Mouse (Mus musculus): Measurements from ENCODE around the gene Gng8.
A peak's percentile ranks its signal among the peaks of the same experiment; 100 is the strongest.

The Gng8 gene

DNA sequence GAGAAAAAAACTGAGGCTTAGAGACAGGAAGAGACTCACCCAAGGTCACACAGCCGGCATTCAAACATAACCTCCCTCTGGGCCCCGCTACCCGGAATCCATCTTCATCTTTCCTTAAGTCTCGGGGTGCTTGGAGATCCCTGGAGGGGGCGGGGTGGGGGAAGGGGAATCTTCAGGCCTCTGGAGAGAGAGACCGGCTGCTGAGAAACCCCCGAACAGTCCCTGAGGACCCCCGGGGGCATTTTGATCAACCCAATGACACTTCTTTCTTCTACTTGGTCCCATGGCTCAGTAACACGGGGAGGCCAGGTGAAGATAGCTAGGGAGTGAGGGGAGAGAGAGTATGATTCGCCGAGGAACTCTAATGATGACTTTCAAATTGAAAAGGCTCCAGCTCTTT is 15.6 kb upstream of the Gng8 start:
- no peak for DNase-seq (ENCODE audit: low spot score in 2 of 2)

DNA sequence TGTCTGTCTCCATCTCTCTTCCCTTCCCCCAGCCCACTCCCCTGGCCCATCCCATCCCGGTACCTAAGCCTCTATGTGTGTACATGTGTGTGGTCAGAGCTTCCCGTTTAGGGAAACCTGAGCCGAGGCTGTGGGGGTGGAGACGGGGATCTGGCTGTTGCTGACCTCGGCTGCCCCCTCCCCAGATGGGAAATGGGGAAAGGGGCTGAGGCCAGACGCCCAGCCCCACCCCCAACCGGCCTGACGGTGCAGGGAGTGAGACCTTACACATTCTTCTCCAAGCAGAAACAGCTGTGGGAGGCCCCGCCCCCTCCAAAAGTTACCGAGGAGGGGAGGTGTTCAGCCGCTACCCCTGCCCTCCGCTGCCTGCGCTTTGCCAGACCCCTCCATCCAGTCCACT is 15.0 kb upstream of the Gng8 start:
- peak; percentile 61 to 62 for DNase-seq (ENCODE audit: low spot score in 2 of 2)

DNA sequence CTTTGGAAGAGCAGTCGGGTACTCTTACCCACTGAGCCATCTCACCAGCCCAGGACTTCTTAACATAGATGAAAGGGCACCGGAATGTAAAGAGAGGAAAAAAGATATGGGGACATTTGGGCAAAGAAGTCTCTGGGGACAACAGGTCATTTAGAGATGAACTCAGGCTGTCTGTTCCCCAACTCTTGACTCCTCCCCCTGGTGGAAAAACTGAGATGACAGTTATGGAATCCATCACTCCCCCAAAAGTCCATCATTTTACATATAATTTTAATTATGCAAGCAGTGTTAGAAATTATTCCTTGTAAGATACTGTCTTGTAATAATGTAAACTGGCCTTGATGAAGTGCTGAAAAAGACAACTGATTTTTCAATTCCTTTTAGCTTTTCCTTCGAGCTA is 13.9 kb upstream of the Gng8 start:
- DNase-seq (ENCODE audit: low spot score in 2 of 2): peak in 1 of 2 experiments; percentile 19

DNA sequence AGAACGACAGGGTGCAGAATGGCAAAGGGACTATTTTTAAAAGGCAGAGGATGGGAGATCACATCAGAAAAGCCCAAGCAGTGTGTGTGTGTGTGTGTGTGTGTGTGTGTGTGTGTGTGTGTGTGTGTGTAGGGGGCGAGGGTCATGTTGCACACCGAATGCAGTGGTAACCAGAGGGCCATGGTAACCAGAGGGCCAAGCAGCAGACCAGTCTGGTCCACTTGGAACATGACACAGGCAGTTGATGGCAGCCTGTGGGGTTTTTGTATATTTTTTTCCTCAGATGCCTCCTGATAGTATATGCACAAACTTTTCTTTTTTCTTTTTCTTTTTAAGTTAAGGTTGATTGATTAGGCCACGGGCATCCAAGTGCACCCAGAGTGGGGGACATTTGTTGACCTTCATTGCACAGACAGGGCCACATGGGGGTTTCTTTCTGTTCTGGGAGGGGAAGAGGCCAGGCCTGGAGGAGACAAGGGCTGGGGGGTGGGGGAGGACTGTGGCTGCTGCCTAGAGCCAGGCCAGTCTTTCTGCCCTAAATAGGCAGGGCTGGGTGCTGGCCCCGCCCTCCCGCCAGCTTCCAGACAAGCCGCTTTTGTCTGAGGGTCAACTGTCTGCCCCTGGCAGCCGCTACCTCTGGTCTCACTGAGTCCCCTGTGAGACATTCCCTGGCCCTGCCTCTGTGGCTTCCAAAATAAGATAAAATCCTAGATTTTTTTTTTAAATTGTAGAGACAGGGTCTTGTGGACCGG is 11.6 kb upstream of the Gng8 start:
- no peak for DNase-seq (ENCODE audit: low spot score in 2 of 2)

DNA sequence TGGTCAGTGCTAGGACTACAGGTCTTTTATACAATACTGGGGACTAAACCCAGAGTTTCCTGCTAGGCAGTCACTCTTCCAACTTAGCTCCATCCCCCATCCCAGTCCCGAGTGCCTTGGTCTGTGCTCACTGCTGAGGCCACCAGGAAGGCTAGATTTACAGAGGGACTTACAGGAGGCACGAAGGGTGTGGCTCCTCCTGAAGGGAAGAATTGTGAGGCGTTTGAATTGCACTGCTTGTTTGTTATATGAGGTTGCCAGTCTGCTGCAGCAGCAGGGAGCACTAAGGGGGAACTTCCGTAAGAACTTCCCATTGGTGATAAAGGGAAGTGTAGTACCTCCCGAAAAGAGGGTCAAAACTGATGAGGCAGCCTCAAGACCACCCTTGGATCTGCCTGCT is 11.0 kb upstream of the Gng8 start:
- no peak for DNase-seq (ENCODE audit: low spot score in 2 of 2)

DNA sequence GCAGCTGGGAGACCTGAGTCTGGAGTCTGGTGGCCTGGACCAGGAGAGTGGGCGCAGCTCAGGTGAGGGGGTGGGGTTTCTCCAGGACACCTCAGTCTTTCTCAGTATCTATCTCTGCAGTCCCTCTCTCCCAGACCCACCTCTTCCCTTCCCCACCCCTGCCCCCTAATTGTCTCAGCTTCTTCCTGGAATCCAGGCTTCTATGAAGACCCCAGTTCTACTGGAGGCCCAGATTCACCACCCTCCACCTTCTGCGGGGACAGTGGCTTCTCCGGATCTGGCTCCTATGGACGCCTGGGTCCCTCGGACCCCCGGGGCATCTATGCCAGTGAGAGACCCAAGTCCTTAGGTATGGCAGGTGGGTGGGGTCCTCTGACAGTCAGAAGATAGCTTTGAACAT is 8.4 kb upstream of the Gng8 start:
- DNase-seq (ENCODE audit: low spot score in 2 of 2): no peak

DNA sequence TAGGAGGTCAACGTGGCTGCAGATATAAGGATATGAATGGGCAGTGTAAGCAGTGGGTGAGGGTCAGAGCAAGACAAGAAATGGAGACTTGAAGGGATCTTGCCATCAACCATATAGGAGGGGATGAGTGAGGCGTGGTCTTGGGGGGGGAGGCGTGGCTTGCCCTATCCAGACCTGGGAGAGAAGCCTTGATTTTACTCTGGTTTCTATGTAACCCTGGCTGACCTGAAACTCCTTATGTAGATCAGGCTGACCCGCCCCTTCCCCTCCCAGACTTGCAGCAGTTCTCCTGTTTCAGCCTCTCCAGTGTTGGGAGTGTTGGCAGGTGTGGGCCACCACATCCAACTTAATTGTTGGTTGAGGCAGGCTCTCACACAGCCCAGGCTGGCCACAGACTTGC is 7.3 kb upstream of the Gng8 start:
- no peak for DNase-seq (ENCODE audit: low spot score in 2 of 2)

DNA sequence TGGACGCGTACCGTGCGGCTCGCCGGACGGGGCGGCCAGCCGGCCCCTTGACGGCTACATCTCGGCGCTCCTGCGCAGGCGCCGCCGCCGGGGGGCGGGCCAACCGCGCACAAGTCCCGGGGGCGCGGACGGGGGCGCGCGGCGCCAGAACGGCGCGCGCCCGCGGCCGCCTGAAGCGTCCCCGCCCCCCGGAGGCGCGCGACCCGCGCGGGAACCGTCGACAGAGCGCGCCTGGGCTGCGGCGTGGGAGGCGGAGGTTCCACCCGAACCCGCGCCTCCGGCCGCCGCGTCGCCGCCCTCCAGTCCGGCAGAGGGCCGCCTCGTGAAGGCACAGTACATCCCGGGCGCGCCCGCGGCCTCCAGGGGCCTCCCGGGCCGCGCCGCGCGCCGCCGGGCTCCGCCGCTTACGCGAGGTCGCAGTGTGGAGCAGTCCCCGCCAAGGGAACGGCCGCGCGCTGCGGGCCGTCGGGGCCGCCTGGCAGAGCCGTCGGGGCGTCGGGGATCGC is 6.3 kb upstream of the Gng8 start:
- DNase-seq (ENCODE audit: low spot score in 2 of 2): no peak

DNA sequence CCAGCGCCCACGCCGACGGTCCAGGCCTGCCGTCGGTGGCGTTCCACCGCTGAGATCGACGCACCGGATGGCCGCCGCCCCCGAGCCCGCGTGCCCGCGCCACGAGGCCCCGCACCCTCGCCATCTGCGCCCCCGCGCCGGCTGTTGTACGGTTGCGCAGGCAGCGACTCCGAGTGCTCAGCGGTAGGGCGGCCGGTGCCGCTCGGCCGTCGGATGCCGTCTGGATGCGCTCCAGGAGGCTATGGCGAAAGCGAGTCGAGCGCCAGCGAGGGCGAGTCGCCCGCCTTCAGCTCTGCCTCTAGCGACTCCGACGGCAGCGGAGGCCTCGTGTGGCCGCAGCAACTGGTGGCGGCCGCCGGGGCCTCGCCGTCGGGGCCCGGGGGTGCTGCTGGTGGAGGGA is 5.7 kb upstream of the Gng8 start:
- DNase-seq (ENCODE audit: low spot score in 2 of 2): no peak

DNA sequence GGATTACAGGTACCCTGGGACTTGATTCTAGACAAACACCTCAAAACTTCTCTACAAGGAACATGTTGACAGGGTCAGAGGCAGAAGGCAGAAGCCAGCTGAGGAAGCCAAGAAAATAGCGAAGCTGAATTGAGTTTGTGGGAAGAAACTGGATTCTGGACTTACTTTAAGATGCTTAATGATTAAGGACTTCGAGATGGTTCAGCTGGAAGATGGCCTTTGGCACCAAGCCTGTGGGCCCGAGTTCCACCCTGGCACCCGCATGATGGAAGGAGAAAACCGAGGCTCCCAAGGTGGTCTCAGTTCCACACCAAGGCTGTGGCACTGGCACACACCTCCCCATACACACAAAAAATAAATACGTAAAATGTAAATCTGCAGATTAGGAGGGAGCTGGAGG is 1.1 kb upstream of the Gng8 start:
- DNase-seq (ENCODE audit: low spot score in 2 of 2): no peak

DNA sequence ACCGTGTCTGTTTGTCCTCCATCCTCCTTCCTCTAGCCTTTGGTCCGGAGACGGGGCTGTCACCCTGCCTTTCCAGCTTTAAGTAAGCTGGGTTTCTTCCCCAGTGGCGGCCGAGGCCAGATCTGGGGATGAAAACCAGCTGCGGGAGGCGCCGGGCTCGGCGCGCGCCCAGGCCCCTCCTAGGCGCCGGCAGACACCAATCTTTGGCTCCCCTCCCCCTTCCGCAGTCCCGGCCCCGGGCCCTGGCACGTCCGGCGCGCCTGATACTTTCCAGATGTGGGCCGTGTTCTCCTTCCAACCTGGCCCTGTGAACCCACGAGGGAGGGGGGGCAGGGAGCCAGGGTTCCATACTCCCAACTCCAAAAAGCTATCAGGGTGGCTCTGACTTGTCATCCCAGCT is 642 bp upstream of the Gng8 start:
- no peak for DNase-seq (ENCODE audit: low spot score in 2 of 2)

DNA sequence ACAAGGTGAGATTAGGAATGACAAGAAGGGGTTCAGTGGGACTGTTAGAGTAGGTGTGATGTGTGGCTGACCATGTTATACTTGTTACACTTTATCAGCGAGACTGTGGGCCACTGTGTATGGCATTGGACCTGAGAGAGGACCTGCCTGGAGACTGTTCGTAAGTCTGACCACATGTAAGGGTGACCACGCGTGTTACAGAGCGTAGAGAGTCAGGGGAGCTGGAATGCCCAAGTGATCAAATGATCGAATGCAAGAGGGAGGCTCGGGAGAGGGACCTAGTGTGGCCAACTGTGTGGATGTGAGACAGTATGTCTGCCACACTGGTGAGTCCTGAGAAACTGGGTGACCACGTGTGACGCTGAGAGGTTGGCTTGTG is 755 bp downstream of the Gng8 start:
- DNase-seq (ENCODE audit: low spot score in 2 of 2): no peak

DNA sequence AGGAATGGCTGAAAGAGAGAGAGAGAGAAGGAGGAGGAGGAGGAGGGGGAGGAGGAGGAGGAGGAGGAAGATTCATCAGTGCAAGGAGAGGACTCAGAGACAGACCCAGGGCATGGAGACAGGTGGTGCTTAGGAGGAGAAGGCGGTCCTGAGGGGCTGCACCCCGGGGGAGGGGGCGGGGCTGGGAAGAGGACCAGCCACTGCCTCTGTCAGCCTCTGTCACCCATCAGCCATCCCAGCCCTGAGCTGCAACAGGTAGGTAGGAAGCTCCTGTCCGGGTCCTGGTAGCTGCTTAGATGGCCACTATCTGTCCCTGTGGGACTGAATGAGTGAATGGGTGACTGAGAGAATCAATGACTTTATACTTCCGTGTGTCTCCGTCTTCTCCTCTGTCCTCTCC is 2.0 kb downstream of the Gng8 start:
- no peak for DNase-seq (ENCODE audit: low spot score in 2 of 2)

DNA sequence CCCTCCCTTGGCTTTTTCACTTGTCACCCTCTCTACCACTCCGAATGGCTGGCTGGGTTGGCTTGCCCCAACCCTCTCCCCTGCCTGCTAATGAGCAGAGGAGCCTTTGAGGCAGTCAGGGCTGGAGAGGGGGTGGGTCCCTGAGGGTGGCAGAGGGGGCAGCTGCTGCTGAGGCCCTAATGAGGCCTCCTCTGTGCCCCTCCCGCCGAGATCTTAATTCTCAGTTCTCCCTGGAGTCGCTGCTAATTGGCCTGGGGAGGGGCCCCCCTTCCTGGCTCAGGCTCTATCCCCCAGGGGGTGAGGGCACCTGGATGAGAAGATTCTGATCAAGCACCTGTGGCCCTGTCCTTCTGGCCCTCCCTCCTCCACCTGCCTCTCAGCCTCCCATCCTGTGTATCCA is 2.7 kb downstream of the Gng8 start:
- DNase-seq (ENCODE audit: low spot score in 2 of 2): no peak

DNA sequence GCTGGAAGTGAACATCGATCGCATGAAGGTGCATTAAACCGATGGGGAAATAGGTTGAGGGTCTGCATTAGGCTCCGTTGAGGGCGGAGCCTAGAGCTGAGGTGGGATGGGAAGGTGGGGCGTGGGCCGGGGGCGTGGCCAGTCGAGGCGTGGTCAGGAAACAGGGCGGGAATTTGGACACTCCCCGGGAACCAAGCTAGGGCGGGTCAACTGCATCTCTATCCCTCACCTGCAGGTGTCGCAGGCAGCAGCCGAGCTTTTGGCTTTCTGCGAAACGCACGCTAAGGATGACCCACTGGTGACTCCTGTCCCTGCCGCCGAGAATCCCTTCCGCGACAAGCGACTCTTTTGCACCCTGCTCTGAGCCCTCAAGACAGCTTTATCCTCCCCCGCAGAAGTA is 3.4 kb downstream of the Gng8 start:
- peak in 1 of 2 experiments; percentile 80 for DNase-seq (ENCODE audit: low spot score in 2 of 2)

DNA sequence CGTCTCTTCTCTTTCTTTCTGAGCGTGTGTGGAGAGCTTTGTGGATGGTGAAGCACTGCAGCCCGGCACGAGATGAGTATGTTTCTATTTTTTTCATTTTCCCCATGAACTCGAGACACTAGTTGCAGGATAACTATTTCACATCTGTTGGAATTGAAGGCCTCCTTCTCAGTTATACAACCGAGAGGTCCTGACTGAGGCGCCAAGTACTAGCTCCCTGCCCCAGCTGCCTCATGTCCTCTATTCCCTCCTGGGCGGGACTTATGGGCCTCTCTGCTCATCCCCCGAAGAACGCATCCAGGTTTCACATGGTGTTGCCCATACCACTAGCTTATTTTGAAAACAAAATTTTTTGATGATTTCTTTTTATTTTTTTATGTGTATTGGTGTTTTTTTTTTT is 3.9 kb downstream of the Gng8 start:
- no peak for DNase-seq (ENCODE audit: low spot score in 2 of 2)

DNA sequence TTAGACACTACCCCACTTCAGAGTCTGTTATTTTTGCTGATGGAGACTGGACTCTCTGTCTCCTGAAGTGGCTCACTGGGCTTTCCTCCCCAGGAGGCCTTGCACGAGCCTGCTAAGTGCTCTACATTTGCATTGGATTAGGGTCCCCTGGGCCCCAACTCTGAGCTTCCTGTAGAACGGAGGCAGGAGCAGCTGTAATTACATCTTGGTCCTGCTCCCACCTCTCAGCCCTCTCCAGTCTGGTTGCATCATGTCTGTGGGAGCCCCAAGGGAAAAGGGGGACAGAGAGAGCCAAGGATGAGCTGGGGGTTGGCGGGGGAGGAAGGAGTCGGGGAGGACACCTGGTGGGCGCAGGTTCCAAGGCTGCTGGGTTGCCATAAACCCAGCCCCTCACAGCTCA is 8.9 kb downstream of the Gng8 start:
- DNase-seq (ENCODE audit: low spot score in 2 of 2): no peak

DNA sequence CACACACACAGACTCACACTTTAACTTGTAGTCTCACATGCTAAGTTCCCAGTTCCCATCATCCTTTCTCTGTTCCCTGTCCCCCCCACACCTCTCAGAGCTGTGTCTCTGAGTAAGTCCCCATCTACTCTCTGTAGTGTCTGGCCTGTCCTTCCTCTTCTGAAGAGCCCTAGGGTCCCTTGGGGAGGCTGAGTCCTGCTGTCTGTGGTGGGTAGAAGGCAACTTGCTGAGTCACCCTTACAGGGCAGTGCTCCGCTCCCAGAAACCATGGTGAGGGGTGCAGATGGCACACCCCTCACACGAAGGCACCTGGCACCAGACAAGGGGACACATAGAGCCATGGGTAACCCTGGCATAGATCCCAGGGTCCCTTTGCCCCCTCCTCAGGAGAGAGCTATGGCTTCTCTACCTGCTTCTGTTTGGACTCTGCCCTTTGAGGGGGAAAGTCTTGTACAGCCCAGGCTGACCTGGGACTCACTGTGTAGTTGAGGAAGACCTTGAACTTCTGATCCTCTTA is 11.9 kb downstream of the Gng8 start:
- DNase-seq (ENCODE audit: low spot score in 2 of 2): no peak

DNA sequence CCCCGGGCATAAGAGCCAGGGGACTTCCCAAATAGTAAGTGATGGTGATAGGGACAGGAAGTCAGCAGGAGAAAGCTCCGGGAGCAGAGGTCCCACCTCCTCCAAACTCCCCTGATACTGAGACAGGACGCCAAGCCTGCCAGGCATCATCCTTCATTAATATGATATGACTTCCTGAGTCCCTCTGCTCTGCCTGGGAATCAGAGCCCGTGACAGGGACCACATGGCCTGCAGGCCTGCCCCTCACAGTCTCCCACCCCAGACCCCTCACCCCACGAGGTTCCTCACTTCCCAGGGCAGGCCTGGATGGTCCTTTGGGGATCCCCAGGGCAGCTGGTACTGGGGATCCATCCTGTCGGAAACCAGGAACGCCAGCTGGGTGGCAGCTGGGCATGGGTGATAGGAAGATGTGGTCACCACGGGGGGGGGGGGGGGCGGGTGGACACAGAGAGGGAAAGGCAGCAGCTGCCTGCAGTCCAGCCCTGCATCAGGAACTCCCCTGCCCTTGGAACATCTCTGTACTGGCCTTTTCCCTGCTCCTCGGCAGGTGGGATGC is 12.6 kb downstream of the Gng8 start:
- no peak for DNase-seq (ENCODE audit: low spot score in 2 of 2)

DNA sequence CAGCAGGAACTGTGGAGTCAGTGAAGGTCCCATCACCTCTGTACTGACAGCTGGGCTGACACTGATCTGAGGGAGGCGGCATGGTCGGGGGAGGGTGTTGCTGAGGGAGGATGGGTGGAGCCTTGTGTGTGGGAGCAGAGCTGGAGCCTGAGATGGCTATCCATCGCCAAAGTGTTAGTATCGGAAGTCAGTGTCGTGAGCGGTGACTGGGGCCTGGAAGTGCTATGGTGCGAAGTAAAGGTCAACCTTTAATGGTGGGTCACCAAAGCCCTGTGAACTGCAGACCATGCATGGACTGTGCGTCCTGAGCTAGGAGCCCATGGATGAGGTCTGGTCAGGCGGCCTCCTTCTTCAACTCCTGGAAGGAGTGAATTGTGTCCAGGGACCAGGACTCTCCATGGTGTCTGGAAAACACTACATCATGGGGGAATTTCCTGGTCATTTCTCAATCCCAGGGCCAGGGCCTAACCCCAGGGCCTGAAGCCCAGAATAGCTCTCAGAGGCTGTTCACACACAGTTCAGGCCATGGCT is 14.0 kb downstream of the Gng8 start:
- no peak for DNase-seq (ENCODE audit: low spot score in 2 of 2)

DNA sequence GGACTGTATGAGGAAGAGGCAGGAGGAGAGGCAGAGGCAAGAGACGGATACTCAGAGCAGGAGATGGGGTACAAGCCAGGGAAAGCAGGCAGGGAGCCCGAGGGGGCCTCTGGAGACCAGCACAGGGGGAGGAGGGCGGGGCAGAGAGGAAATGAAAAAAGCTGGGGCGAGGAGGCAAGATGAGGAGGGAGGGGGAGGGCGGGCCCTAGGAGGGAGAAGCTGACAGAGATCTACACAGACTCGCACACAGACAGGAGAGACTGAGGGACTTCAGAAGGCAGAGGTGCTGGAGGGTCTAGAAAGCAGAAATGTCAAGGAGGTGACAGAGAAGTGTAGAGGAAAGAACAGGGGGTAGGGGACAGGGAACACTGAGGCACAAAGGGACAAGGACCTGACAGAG is 14.7 kb downstream of the Gng8 start, which contains the start of gene Ptgir:
TSS of gene Ptgir (plus strand) at position 210 of the 400 bp plus-strand sequence.
- DNase-seq (ENCODE audit: low spot score in 2 of 2): no peak

DNA sequence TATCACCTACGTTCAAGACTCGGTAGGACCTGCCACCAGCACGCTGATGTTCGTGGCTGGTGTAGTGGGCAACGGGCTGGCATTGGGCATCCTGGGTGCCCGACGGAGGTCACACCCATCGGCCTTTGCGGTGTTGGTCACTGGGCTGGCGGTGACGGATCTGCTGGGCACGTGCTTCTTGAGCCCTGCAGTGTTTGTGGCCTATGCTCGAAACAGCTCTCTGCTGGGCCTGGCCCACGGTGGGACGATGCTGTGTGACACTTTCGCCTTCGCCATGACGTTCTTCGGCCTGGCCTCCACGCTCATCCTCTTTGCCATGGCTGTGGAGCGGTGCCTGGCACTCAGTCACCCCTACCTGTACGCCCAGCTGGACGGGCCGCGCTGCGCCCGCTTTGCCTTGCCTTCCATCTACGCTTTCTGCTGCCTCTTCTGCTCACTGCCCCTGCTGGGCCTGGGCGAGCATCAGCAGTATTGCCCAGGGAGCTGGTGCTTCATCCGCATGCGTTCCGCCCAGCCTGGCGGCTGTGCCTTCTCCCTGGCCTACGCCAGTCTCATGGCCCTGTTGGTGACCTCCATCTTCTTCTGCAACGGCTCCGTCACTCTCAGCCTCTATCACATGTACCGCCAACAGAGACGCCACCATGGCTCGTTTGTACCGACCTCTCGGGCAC is 15.4 kb downstream of the Gng8 start:
- DNase-seq (ENCODE audit: low spot score in 2 of 2): no peak

DNA sequence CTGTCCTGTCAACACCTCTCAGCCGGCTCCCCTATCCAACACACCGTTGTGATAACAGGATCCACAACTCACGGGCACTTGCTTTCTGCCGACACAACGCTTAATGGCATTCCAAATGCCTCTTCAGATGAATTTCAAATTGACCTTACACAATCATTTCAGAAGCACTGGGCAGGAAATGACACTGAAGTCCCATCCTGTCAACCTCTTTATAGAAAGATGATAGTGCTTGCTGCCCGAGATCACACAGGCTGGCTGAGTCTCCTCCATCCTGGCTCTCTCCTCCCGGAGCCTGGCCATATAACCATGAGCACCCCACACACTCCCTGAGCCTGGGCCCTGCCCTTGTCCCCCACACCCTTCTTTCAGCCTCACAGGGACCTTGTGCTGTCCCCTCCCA is 16.3 kb downstream of the Gng8 start:
- DNase-seq (ENCODE audit: low spot score in 2 of 2): no peak

Measured in right cerebral cortex, postnatal 10 days (tissue).